8 mouse cellular contexts compared by ENCODE assay signal in the genomic region with DNA sequence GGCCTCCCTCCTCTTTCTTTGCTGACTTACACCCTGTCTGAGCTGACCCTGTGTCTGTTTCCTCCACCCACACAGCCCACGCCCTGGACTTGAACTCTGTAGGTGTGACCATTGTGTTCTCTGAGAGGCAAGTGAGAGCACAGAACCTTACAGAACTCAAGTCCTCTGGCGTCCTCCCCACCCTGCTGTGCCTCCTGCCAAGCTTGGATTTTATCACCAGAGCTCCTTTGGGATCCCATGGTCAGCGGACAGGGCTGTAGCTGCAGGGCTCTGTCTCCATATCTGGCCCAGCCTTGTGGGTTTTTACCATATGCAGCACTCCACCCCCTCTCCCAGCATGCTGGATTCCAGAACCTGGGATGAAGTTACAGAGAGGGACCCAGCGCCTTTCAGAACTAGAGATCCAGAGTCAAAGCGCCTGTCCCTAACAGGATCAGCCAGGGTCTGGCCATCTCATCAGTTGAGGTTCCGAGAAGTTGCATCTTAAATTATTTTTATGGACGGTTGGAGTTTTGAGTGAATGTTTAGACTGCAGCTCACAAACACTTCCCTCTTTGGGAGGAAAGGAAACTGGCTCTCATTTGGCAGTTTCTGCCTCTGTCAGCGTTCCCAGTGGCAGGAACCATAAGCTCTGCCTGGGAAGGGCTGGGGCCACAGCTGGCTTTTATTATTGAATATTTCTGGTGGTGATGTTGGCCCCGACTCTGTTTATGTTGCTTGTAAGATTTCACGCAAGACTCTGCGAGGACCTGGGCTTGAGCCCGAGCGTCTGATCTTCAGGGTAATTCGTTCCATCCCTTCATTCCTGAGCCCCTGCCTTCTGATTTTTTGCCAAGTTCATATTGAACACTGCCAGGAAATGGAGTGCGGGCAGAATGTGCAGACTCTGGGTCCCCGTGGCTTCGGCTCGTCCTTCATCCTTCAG.
DNase-seq lines count a peak whose midpoint lies in the region; ATAC-seq and TF ChIP-seq lines count a peak whose summit lies in the region.

No protein-coding gene starts in this region.

- no peaks in the 10 kb centered on the region for H3K27me3 ChIP-seq in intestine, embryonic 14.5 days (replicated peaks; ENCODE audit: control insufficient read depth, insufficient read depth, low read length)
- H3K27me3 ChIP-seq in liver, embryonic 15.5 days: no peaks in the 10 kb centered on the region
- H3K27me3 ChIP-seq in neural tube, embryonic 14.5 days (ENCODE audit: control insufficient read depth, insufficient read depth, low read length): no peaks in the 10 kb centered on the region
- no peaks in the 10 kb centered on the region for H3K27me3 ChIP-seq in thymus, adult 2 months (ENCODE audit: control insufficient read depth, insufficient read depth, low read length)

- WGBS in intestine, embryonic 14.5 days: 25% methylated on average over 18 of the region's 18 CpGs
- WGBS in liver, embryonic 15.5 days (ENCODE audit: insufficient replicate concordance): 58% methylated on average over 18 of the region's 18 CpGs
- WGBS in neural tube, embryonic 14.5 days: 52% methylated on average over 18 of the region's 18 CpGs
- WGBS in thymus, adult 2 months: 83% methylated on average over 18 of the region's 18 CpGs

- H3K4me1 ChIP-seq in intestine, embryonic 14.5 days (replicated peaks; ENCODE audit: control insufficient read depth, insufficient read depth, low read length): peaks cover 24% of the 10 kb centered on the region
- H3K4me1 ChIP-seq in liver, embryonic 15.5 days (replicated peaks): no peaks in the 10 kb centered on the region
- H3K4me1 ChIP-seq in neural tube, embryonic 14.5 days (ENCODE audit: control insufficient read depth, insufficient read depth, low read length): peaks cover 8% of the 10 kb centered on the region; the same call in 1 of the 2 replicates
- peaks cover 25% of the 10 kb centered on the region for H3K4me1 ChIP-seq in thymus, adult 2 months (replicated peaks; ENCODE audit: control insufficient read depth, insufficient read depth, low read length)

- peak; percentile 72 to 73 for DNase-seq in cerebellum, postnatal 10 days
- DNase-seq in cerebellum, adult 9-11 months: no peak
- peak; percentile 50 for DNase-seq in brain, adult 2 months (ENCODE audit: low read depth, low spot score)
- peak; percentile 47 to 78 for DNase-seq in gastrocnemius, postnatal 4 days (ENCODE audit: low spot score in 2 of 2)
- DNase-seq in intestine, embryonic 14.5 days (ENCODE audit: low spot score): no peak
- no peak for DNase-seq in thymus, adult 2 months

- TF ChIP-seq POLR2A in thymus, adult 2 months (IDR thresholded peaks at IDR 0.05; ENCODE audit: control insufficient read depth, extremely low read depth, insufficient read depth, low read length, poor library complexity): no peak

- H3K36me3 ChIP-seq in intestine, embryonic 14.5 days (ENCODE audit: control insufficient read depth, insufficient read depth, low read length): no peaks in the 10 kb centered on the region
- H3K36me3 ChIP-seq in liver, embryonic 15.5 days (replicated peaks): no peaks in the 10 kb centered on the region
- H3K36me3 ChIP-seq in neural tube, embryonic 14.5 days (ENCODE audit: control insufficient read depth, insufficient read depth, low read length): no peaks in the 10 kb centered on the region
- H3K36me3 ChIP-seq in thymus, adult 2 months (ENCODE audit: control insufficient read depth, insufficient read depth, low read length): no peaks in the 10 kb centered on the region

- ATAC-seq in intestine, embryonic 14.5 days (replicated peaks; ENCODE audit: low FRiP score, low TSS enrichment, low read depth): peak; percentile 49; the same call in 1 of the 2 replicates
- ATAC-seq in liver, embryonic 15.5 days (ENCODE audit: insufficient read depth): no peak
- no peak for ATAC-seq in neural tube, embryonic 14.5 days (ENCODE audit: low read depth)

- TF ChIP-seq CTCF in thymus, adult 2 months (IDR thresholded peaks at IDR 0.05; ENCODE audit: borderline replicate concordance, control insufficient read depth, extremely low read depth, insufficient read depth, low read length, poor library complexity): no peak

- no peak overlapping the region for H3K9ac ChIP-seq in intestine, embryonic 14.5 days (ENCODE audit: low read length)
- no peak overlapping the region for H3K9ac ChIP-seq in liver, embryonic 15.5 days
- H3K9ac ChIP-seq in neural tube, embryonic 14.5 days (replicated peaks; ENCODE audit: low read depth, low read length): no peak overlapping the region

- H3K4me2 ChIP-seq in intestine, embryonic 14.5 days (ENCODE audit: low read length): peak overlapping the region; percentile 26; the same call in 1 of the 2 replicates
- no peak overlapping the region for H3K4me2 ChIP-seq in liver, embryonic 15.5 days
- no peak overlapping the region for H3K4me2 ChIP-seq in neural tube, embryonic 14.5 days (ENCODE audit: low read depth, low read length)

- H3K9me3 ChIP-seq in intestine, embryonic 14.5 days (ENCODE audit: control insufficient read depth, low read length): no peaks in the 10 kb centered on the region
- H3K9me3 ChIP-seq in liver, embryonic 15.5 days (replicated peaks): no peaks in the 10 kb centered on the region
- no peaks in the 10 kb centered on the region for H3K9me3 ChIP-seq in neural tube, embryonic 14.5 days (ENCODE audit: control insufficient read depth, low read length)

- H3K27ac ChIP-seq in intestine, embryonic 14.5 days (ENCODE audit: low read depth): peak overlapping the region; percentile 85
- 0 out of 2 replicates have a peak overlapping the region, but pooled peaks have one; percentile 3 for H3K27ac ChIP-seq in liver, embryonic 15.5 days (replicated peaks)
- 0 out of 2 replicates have a peak overlapping the region, but pooled peaks have one; percentile 44 for H3K27ac ChIP-seq in neural tube, embryonic 14.5 days (ENCODE audit: low read depth, low read length)
- H3K27ac ChIP-seq in thymus, adult 2 months (ENCODE audit: control insufficient read depth, insufficient read depth, low read length): no peak overlapping the region

- no peak overlapping the region for H3K4me3 ChIP-seq in intestine, embryonic 14.5 days (ENCODE audit: low read depth, low read length)
- H3K4me3 ChIP-seq in liver, embryonic 15.5 days (replicated peaks): no peak overlapping the region
- no peak overlapping the region for H3K4me3 ChIP-seq in neural tube, embryonic 14.5 days (ENCODE audit: low read depth, low read length)
- H3K4me3 ChIP-seq in thymus, adult 2 months (ENCODE audit: control insufficient read depth, insufficient read depth, low read length): no peak overlapping the region

Comparison
In these comparisons a context has a peak if more than half of its experiments do, and no peak if none do; other contexts are left out.
1. DNase-seq: peak in cerebellum, postnatal 10 days (2 of 2), brain, adult 2 months (single experiment) and gastrocnemius, postnatal 4 days (2 of 2); none in cerebellum, adult 9-11 months (single experiment), intestine, embryonic 14.5 days (single experiment) and thymus, adult 2 months (single experiment).